Mouse (Mus musculus): Measurements from ENCODE around the gene Inpp4b. TPM values are rescaled to one million over a fixed set of nuclear protein-coding genes. Genes with fewer than 3 reads are reported as not detected.

Gene Inpp4b
- polyA plus RNA-seq, 1 experiment from 2014 or later = 5.0 TPM

- no peak for DNase-seq (ENCODE audit: extremely low spot score, low spot score)
- H3K27ac ChIP-seq = no peak overlapping the region
- no peak overlapping the region for H3K4me3 ChIP-seq
- WGBS = 83% methylated on average over 1 of the region's 1 CpGs
- H3K27me3 ChIP-seq (ENCODE audit: poor library complexity, severe bottlenecking) = no peaks in the 10 kb centered on the region
- no peaks in the 10 kb centered on the region for H3K9me3 ChIP-seq
- H3K36me3 ChIP-seq (replicated peaks) = no peaks in the 10 kb centered on the region
- no peaks in the 10 kb centered on the region for H3K4me1 ChIP-seq
Measured at GRCm38 (mm10) chr8:81855009-81855408, 512.7 kb downstream of the Inpp4b start.

- 90% methylated on average over 4 of the region's 4 CpGs for WGBS
- Histone ChIP-seq H3K27me3 (ENCODE audit: poor library complexity, severe bottlenecking) (no peaks in the 10 kb centered on the region), H3K4me3 (no peak overlapping the region), H3K27ac (no peak overlapping the region), H3K9me3 (no peaks in the 10 kb centered on the region), H3K4me1 (no peaks in the 10 kb centered on the region), H3K36me3 (replicated peaks) (no peaks in the 10 kb centered on the region)
- no peak for DNase-seq (ENCODE audit: extremely low spot score, low spot score)
Measured at GRCm38 (mm10) chr8:81856120-81856519, 513.8 kb downstream of the Inpp4b start.

DNA sequence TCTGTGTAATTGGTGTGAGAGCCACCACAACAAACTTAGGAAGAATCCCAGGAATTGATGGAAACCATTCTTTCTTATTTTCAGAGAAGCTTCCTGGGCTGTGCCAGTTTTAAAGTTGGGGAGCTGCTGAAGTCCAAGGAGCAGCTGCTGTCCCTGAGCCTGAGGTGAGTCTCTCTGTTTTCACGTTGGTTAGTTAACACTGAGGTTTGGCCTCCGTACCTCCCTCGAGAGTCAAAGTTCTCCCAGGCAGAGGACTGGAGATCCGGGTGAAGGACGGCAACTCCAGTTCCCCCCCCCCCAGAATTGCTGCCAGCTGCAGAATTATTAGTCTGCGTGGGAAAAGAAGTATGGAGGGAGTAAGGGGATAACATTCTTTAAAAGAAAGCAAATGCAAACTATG, 514.3 kb downstream of the Inpp4b start:
- no peak overlapping the region for H3K4me3 ChIP-seq
- 80% methylated on average over 6 of the region's 6 CpGs for WGBS
- no peaks in the 10 kb centered on the region for H3K27me3 ChIP-seq (ENCODE audit: poor library complexity, severe bottlenecking)
- H3K27ac ChIP-seq = no peak overlapping the region
- H3K4me1 ChIP-seq = no peaks in the 10 kb centered on the region
- H3K9me3 ChIP-seq = no peaks in the 10 kb centered on the region
- no peak for DNase-seq (ENCODE audit: extremely low spot score, low spot score)
- H3K36me3 ChIP-seq (replicated peaks) = no peaks in the 10 kb centered on the region

- no peak for DNase-seq (ENCODE audit: extremely low spot score, low spot score)
- Histone ChIP-seq H3K4me1 (no peaks in the 10 kb centered on the region), H3K4me3 (no peak overlapping the region), H3K36me3 (replicated peaks) (no peaks in the 10 kb centered on the region), H3K9me3 (no peaks in the 10 kb centered on the region), H3K27me3 (ENCODE audit: poor library complexity, severe bottlenecking) (no peaks in the 10 kb centered on the region), H3K27ac (no peak overlapping the region)
- 94% methylated on average over 4 of the region's 4 CpGs for WGBS
Measured at GRCm38 (mm10) chr8:81858393-81858792, 516.0 kb downstream of the Inpp4b start.

GRCm38 (mm10) chr8:81859805-81860204, 517.4 kb downstream of the Inpp4b start:
- no peak overlapping the region for H3K4me3 ChIP-seq
- no peaks in the 10 kb centered on the region for H3K36me3 ChIP-seq (replicated peaks)
- H3K4me1 ChIP-seq = no peaks in the 10 kb centered on the region
- 69% methylated on average over 1 of the region's 1 CpGs for WGBS
- no peak overlapping the region for H3K27ac ChIP-seq
- no peaks in the 10 kb centered on the region for H3K27me3 ChIP-seq (ENCODE audit: poor library complexity, severe bottlenecking)
- no peaks in the 10 kb centered on the region for H3K9me3 ChIP-seq
- no peak for DNase-seq (ENCODE audit: extremely low spot score, low spot score)

DNA sequence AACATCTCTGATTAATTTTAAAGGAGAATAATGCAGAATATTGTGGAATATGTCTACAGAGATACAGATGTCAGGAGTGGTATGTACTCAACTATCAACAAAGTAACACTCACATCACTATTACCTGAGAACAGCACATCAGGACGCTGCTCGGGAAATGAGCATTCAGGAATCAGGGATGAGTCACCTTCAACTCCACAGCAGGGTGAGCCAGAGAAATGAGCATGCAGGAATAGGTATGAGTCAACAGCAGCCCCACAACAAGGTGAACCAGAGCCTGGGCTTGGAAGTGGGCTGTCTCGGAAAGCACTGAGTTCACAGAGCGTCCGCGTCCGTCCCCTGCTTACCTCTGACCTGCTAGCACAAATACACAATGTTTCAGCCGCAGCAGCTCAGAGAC, 519.0 kb downstream of the Inpp4b start:
- H3K27ac ChIP-seq = no peak overlapping the region
- DNase-seq (ENCODE audit: extremely low spot score, low spot score) = no peak
- 90% methylated on average over 8 of the region's 8 CpGs for WGBS
- H3K9me3 ChIP-seq = no peaks in the 10 kb centered on the region
- no peaks in the 10 kb centered on the region for H3K36me3 ChIP-seq (replicated peaks)
- H3K4me3 ChIP-seq = no peak overlapping the region
- no peaks in the 10 kb centered on the region for H3K27me3 ChIP-seq (ENCODE audit: poor library complexity, severe bottlenecking)
- H3K4me1 ChIP-seq = no peaks in the 10 kb centered on the region

DNA sequence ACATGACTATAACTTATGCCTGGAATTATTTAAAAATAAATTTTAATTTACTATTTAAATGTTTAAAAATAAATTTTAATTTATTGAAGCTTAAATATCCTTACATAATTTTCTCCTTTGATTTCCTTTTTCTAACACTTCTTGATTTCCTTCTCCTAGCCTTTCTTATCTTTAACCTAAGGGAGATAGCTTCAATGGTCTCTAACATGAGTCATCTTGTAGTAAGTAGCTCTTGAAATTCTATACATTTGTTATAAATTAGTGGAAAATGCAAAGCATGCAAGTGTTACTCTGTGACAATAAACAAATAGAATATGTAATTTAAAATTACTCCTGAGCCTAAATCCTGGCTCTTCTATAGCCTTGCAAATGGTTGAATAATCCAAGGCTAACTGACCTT, 520.4 kb downstream of the Inpp4b start:
- Histone ChIP-seq H3K36me3 (replicated peaks) (no peaks in the 10 kb centered on the region), H3K27me3 (ENCODE audit: poor library complexity, severe bottlenecking) (no peaks in the 10 kb centered on the region), H3K27ac (no peak overlapping the region), H3K9me3 (no peaks in the 10 kb centered on the region), H3K4me3 (no peak overlapping the region), H3K4me1 (no peaks in the 10 kb centered on the region)
- no peak for DNase-seq (ENCODE audit: extremely low spot score, low spot score)

- H3K4me3 ChIP-seq = no peak overlapping the region
- H3K36me3 ChIP-seq (replicated peaks) = no peaks in the 10 kb centered on the region
- DNase-seq (ENCODE audit: extremely low spot score, low spot score) = no peak
- H3K27me3 ChIP-seq (ENCODE audit: poor library complexity, severe bottlenecking) = no peaks in the 10 kb centered on the region
- H3K27ac ChIP-seq = no peak overlapping the region
- no peaks in the 10 kb centered on the region for H3K4me1 ChIP-seq
- no peaks in the 10 kb centered on the region for H3K9me3 ChIP-seq
- 90% methylated on average over 2 of the region's 2 CpGs for WGBS
Measured at GRCm38 (mm10) chr8:81864318-81864717, 522.0 kb downstream of the Inpp4b start.

DNA sequence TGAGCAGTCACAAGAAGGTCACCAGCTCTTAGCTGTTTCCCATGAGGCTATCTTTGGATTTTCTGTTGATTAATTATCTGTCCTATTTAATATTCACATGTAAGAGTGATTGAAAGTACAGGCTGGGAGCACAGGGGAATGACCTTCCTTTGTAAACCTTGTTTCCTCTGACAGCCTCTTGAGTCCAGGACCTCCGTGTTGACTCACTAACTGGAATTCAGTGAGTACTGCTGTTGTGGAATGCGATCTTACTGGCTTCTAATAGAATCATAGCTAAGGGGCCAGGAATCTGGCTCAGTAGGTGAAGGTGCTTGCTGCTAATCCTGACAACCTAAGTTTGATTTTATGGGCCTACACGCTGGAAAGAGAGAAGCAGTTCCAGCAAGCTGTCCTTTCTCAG, 523.3 kb downstream of the Inpp4b start:
- Histone ChIP-seq H3K27ac (no peak overlapping the region), H3K4me1 (no peaks in the 10 kb centered on the region), H3K36me3 (replicated peaks) (no peaks in the 10 kb centered on the region), H3K9me3 (no peaks in the 10 kb centered on the region), H3K4me3 (no peak overlapping the region), H3K27me3 (ENCODE audit: poor library complexity, severe bottlenecking) (no peaks in the 10 kb centered on the region)
- no peak for DNase-seq (ENCODE audit: extremely low spot score, low spot score)
- whole genome bisulfite sequencing = 79% methylated on average over 3 of the region's 3 CpGs

DNA sequence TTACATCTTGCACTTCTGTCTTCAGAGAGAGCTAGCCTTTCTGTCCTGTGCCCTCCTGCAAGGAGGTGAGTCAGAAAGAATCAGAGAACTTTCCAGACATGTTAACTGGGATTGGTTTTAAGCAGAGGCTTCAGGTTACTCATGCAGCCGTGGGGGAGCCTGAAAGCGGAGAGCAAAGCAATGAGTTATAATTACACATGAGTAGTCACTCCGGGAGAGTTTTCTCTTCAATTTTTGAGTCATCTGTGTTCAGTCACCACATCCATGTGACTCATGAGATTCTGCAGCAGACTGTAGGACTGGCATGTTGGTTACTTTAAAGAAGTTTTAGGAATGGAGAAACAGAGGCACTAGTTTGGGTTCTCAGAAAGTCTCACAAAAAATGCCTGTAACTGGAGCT, 524.7 kb downstream of the Inpp4b start:
- no peaks in the 10 kb centered on the region for H3K9me3 ChIP-seq
- 67% methylated on average over 3 of the region's 3 CpGs for WGBS
- no peak overlapping the region for H3K27ac ChIP-seq
- H3K4me3 ChIP-seq = no peak overlapping the region
- no peaks in the 10 kb centered on the region for H3K27me3 ChIP-seq (ENCODE audit: poor library complexity, severe bottlenecking)
- H3K4me1 ChIP-seq = no peaks in the 10 kb centered on the region
- DNase-seq (ENCODE audit: extremely low spot score, low spot score) = no peak
- H3K36me3 ChIP-seq (replicated peaks) = no peaks in the 10 kb centered on the region

DNA sequence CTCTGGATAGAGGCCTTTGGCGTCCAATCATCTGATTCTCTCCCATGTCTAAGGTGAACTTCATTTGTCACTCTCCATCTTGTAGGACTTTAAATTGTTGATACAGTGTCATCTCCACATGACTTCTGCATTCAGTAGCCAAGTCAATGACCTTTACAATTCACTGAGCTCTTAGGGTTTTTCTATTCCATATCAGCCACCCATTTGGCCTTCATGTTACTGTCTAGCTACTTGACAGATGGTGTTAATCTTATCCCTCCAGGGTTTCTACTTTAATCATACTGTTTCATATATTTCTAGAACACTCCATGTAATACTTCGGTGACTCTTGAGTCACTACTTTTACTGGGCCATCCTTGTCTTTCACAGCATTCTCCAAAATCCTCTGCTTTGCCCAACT, 528.1 kb downstream of the Inpp4b start:
- H3K27ac ChIP-seq = no peak overlapping the region
- 91% methylated on average over 2 of the region's 2 CpGs for WGBS
- H3K4me1 ChIP-seq = no peaks in the 10 kb centered on the region

DNA sequence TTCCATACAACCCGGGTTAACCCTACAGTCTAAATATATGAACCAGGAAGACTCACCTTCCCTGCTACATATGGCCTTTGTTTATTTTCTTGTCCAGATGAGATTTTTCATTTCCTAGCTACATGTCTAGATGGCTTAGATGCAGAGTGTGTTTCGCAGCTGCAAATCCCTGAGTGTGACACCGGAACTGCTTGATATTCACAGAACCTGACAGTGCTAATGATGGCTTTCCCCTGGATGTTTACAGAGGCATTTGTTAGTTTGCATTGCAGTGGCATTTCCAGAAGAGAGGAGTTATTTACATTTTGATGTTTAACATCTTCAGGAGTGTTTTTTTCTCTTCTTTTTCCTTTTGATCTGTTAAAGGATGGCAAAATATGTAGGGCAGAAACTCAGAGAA, 537.7 kb downstream of the Inpp4b start:
- WGBS = 88% methylated on average over 3 of the region's 3 CpGs
- H3K4me1 ChIP-seq = peaks cover 13% of the 10 kb centered on the region
- H3K27ac ChIP-seq = no peak overlapping the region
- H3K4me3 ChIP-seq = no peak overlapping the region
- H3K36me3 ChIP-seq (replicated peaks) = no peaks in the 10 kb centered on the region
- no peaks in the 10 kb centered on the region for H3K9me3 ChIP-seq
- no peaks in the 10 kb centered on the region for H3K27me3 ChIP-seq (ENCODE audit: poor library complexity, severe bottlenecking)
- no peak for DNase-seq (ENCODE audit: extremely low spot score, low spot score)

More for the DNA sequence above, 528.1 kb downstream of the Inpp4b start:
- Histone ChIP-seq H3K36me3 (replicated peaks) (no peaks in the 10 kb centered on the region), H3K27me3 (ENCODE audit: poor library complexity, severe bottlenecking) (no peaks in the 10 kb centered on the region), H3K4me3 (no peak overlapping the region), H3K9me3 (no peaks in the 10 kb centered on the region)
- no peak for DNase-seq (ENCODE audit: extremely low spot score, low spot score)

DNA sequence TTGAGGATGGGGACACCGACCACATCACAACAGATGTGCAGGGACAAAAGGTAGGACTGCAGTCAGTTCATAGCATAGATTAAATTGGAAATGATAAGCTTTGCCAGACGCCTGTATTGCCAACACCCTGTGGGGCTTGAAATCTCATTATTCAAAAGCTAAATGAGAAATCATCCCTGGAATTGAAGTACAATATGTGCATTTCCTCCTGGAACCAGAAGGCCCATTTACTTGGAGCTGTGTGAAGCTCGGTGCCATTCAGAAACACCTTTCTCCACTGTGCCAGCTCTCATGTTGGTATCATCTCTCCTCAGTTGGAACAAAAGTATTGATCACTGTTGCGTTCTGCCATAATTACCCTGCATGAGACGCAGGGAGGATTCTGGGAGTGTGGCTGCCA, 541.8 kb downstream of the Inpp4b start:
- H3K4me1 ChIP-seq = peaks cover 13% of the 10 kb centered on the region
- no peak overlapping the region for H3K4me3 ChIP-seq
- no peaks in the 10 kb centered on the region for H3K36me3 ChIP-seq (replicated peaks)
- WGBS = 88% methylated on average over 5 of the region's 5 CpGs
- H3K27me3 ChIP-seq (ENCODE audit: poor library complexity, severe bottlenecking) = no peaks in the 10 kb centered on the region
- DNase-seq (ENCODE audit: extremely low spot score, low spot score) = no peak
- no peak overlapping the region for H3K27ac ChIP-seq
- H3K9me3 ChIP-seq = no peaks in the 10 kb centered on the region

GRCm38 (mm10) chr8:81888843-81889242, 546.5 kb downstream of the Inpp4b start:
- no peaks in the 10 kb centered on the region for H3K27me3 ChIP-seq (ENCODE audit: poor library complexity, severe bottlenecking)
- H3K9me3 ChIP-seq = no peaks in the 10 kb centered on the region
- H3K4me3 ChIP-seq = no peak overlapping the region
- no peak overlapping the region for H3K27ac ChIP-seq
- no peak for DNase-seq (ENCODE audit: extremely low spot score, low spot score)
- no peaks in the 10 kb centered on the region for H3K36me3 ChIP-seq (replicated peaks)
- H3K4me1 ChIP-seq = no peaks in the 10 kb centered on the region

Data from forebrain, embryonic 10.5 days (tissue).